Mouse (Mus musculus): ENCODE results near the gene Fastk.

- TF ChIP-seq CTCF (IDR thresholded peaks at IDR 0.05; ENCODE audit: borderline replicate concordance, extremely low read depth, insufficient read depth, insufficient read length) (peak; percentile 94), POLR2A (IDR thresholded peaks at IDR 0.05; ENCODE audit: borderline replicate concordance, extremely low read depth, insufficient read depth, insufficient read length, poor library complexity, severe bottlenecking) (no peak)
Observed at GRCm38 (mm10) chr5:24470600-24470999, 25.5 kb upstream of the Fastk start.
